Mouse (Mus musculus) bone marrow macrophage, adult 2 months (primary cell): ENCODE measurements around the gene Atr.

Experiments
- CTCF ChIP-seq: IDR thresholded peaks from 2 replicates; pipeline ENCODE4 v1.5.1; 2012; ENCODE audit warnings: low read depth, mild to moderate bottlenecking, low read length, moderate library complexity
- POLR2A ChIP-seq: IDR thresholded peaks from 2 replicates; pipeline ENCODE4 v1.6.1; 2012; ENCODE audit warnings: mild to moderate bottlenecking, low read depth, low read length, borderline replicate concordance

DNA sequence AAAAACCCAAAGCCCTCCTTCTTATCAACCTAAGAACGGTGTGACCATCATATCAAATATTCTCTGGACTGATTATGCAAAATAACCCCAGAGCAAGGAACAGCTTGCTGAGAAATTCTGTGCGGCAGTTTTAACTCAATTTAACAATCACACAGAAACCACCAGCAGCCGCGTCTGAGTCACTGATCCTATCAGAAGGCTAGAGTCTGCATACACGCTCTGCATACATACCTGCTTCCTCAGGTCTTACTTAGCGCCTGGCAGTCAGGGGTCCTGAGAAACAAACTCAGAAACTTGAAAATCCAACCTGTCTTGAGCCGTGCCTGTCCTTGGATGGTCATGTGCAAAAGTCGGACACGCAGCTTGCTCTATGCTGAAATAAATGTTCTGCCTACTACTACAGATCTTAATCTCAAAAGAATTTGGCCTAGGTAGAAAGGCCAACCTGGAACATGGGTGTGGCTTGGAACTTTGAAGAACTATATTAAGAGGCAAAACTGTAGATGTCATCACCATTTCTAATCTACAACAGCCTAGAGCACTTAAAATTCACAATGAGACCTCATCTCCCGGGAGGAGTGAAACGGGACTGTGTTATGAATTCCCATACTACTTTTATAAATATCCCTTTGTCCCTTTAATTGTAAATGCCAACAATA is 42.3 kb upstream of the Atr start:
- TF ChIP-seq POLR2A (no peak), CTCF (no peak)
